Mouse (Mus musculus) induced T-regulatory cell, adult 2 months (primary cell): Measurements from ENCODE around the gene Itga3.

Experiments
- DNase-seq: peaks from one replicate; pipeline ENCODE4 v3.0.0-alpha.2; 2012; ENCODE audit warnings: low read depth

Gene Itga3

GRCm38 (mm10) chr11:95071266-95071665, 5.3 kb downstream of the Itga3 start:
- no peak for DNase-seq

- no peak for DNase-seq
These were observed 6.2 kb downstream of the Itga3 start for GRCm38 (mm10) chr11:95070140-95071107.

GRCm38 (mm10) chr11:95069226-95069957, 7.2 kb downstream of the Itga3 start:
- DNase-seq, result no peak

GRCm38 (mm10) chr11:95056768-95057501, 19.7 kb downstream of the Itga3 start:
- no peak for DNase-seq

GRCm38 (mm10) chr11:95053062-95053461, 23.5 kb downstream of the Itga3 start:
- no peak for DNase-seq

- peak; percentile 80 for DNase-seq
These were observed 29.5 kb downstream of the Itga3 start for GRCm38 (mm10) chr11:95046980-95047680.

- no peak for DNase-seq
These were observed 32.3 kb downstream of the Itga3 start for GRCm38 (mm10) chr11:95044185-95044870.

GRCm38 (mm10) chr11:95043608-95044007, 33.0 kb downstream of the Itga3 start:
- no peak for DNase-seq

- DNase-seq, result no peak
These were observed 33.5 kb downstream of the Itga3 start for GRCm38 (mm10) chr11:95043060-95043459.

- DNase-seq, result peak; percentile 80
These were observed 34.5 kb downstream of the Itga3 start for GRCm38 (mm10) chr11:95042096-95042495.

GRCm38 (mm10) chr11:95041139-95041609, 35.4 kb downstream of the Itga3 start, which contains the start of gene Pdk2:
TSS of gene Pdk2 (minus strand) at chr11:95041354.
- DNase-seq, result peak; percentile 88

GRCm38 (mm10) chr11:95040491-95041138, 36.0 kb downstream of the Itga3 start:
- peak; percentile 30 for DNase-seq

- no peak for DNase-seq
These were observed 36.8 kb downstream of the Itga3 start for GRCm38 (mm10) chr11:95039766-95040165.

- DNase-seq, result no peak
These were observed 37.6 kb downstream of the Itga3 start for GRCm38 (mm10) chr11:95038818-95039655.

GRCm38 (mm10) chr11:95038156-95038817, 38.3 kb downstream of the Itga3 start:
- no peak for DNase-seq

GRCm38 (mm10) chr11:95037306-95037705, 39.3 kb downstream of the Itga3 start:
- DNase-seq, result no peak

- DNase-seq, result no peak
These were observed 40.1 kb downstream of the Itga3 start for GRCm38 (mm10) chr11:95036521-95036920.

GRCm38 (mm10) chr11:95034902-95035301, 41.7 kb downstream of the Itga3 start:
- DNase-seq, result no peak

GRCm38 (mm10) chr11:95033617-95034016, 43.0 kb downstream of the Itga3 start:
- DNase-seq, result no peak
